Mouse (Mus musculus): ENCODE measurements around the gene Sfmbt2.

Sfmbt2 gene

GRCm38 (mm10) chr2:10565491-10565890, 195.2 kb downstream of the Sfmbt2 start:
- DNase-seq (ENCODE audit: low spot score) = no peak

DNA sequence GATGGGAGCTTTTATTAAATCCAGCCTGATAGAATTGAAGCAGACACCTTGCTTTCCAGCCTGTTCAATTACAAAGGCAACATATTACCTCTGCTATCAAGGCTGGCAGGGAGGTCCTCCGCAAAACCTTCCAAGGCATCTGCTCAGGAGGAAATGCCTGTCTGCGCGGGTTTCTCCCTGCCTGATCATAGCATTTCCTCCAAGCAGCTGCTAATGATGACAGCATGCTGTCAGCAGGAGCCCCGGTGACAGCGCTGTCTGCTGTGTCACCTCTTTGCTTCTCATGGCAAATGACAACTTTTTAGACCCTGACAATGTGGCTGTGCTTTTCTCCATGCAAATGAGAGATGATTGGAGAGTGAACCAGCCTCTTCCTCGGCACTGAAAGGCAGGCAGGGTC, 199.1 kb downstream of the Sfmbt2 start:
- no peak for DNase-seq (ENCODE audit: low spot score)

- DNase-seq (ENCODE audit: low spot score) = no peak
These were observed 202.0 kb downstream of the Sfmbt2 start for GRCm38 (mm10) chr2:10572311-10572710.

DNA sequence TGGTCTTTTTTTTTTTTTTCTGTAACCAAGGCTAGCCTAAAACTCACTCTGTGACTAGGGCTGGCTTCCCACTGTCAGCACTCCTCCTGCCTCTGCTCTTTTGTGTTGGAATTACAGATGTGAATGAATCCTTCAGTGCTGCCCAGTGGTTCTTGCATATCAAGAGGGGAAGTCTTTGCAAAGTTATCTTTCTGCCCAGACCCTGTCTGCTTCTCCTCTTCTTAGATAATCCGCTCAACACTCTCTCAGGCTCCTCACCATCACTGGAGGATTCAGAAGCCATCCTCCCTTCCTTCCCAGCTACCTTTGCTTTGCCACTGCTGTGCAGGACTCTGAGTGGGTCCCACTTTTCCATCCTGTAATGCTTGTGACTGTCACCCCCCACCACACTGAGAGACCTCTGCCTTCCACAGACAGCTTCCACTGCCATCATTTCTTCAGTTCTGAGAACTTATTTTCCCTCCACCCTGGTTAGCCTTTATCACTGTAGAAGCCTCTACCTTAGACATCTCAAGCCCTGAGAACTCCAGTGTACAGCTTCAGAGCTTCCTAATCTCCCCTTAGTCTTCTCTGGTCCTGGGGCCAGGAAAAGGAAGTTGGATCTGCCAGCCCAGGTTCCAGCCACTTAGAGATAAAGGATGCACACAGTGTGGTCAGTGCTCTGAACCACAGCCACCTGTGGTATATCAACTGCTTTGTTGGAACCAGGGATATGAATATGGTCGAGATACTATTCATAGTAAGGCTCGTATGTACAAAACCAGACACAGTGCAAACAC, 205.8 kb downstream of the Sfmbt2 start:
- DNase-seq (ENCODE audit: low spot score) = no peak

GRCm38 (mm10) chr2:10582673-10583072, 212.4 kb downstream of the Sfmbt2 start:
- DNase-seq (ENCODE audit: low spot score) = no peak

GRCm38 (mm10) chr2:10583103-10583502, 212.8 kb downstream of the Sfmbt2 start:
- DNase-seq (ENCODE audit: low spot score) = no peak

- DNase-seq (ENCODE audit: low spot score) = no peak
These were observed 221.0 kb downstream of the Sfmbt2 start for GRCm38 (mm10) chr2:10591310-10591709.

DNA sequence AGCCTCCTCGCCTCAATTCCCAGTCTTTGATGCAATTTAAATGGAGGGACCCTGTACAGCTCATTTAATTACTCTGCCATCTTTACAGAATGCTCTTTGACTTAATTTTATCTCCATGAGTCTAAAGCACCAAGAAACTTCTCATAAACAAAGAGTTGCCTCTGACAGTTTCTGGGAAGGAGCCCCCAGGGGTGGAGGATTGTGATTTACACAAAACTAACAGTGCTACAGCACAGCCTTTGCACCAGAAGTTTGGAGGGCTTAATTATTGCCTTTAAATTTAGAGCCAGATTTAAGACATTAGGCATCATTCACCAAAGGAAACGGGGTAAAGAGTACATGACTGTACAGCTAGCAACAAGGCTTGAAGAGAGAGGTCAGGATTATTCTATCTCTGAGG, 245.2 kb downstream of the Sfmbt2 start:
- DNase-seq (ENCODE audit: low spot score) = no peak
